Mouse (Mus musculus) testis, adult 2 months (tissue): ENCODE data around the gene Trpm1.

Experiments
- CTCF ChIP-seq: fragments of 200-500 bp; IDR thresholded peaks from 2 replicates; pipeline ENCODE4 v1.5.1; 2012; ENCODE audit warnings: low read depth, mild to moderate bottlenecking, inconsistent platforms, low read length, moderate library complexity; ENCODE audit not compliant: control insufficient read depth, insufficient read depth, insufficient replicate concordance
- POLR2A ChIP-seq: fragments of 200-500 bp; IDR thresholded peaks from 2 replicates; pipeline ENCODE4 v1.6.1; 2012; ENCODE audit warnings: low read depth, mild to moderate bottlenecking, inconsistent platforms, low read length, moderate library complexity; ENCODE audit not compliant: control insufficient read depth

GRCm38 (mm10) chr7:64238410-64239086 is 84.9 kb downstream of the Trpm1 start:
- no peak for TF ChIP-seq POLR2A
- TF ChIP-seq CTCF: no peak
